Mouse (Mus musculus): ENCODE results near the gene Ncf2.
"Not testable (repeated sequence)": the region's sequence is repeated elsewhere in the genome, so short reads cannot be mapped to it uniquely, and the experiment has no call there.

Ncf2 gene

GRCm38 (mm10) chr1:152799897-152800296, at the start of gene Ncf2:
Gene Ncf2, plus strand, starts transcription at chr1:152800194.
- DNase-seq (ENCODE audit: low spot score), result peak; percentile 56

- no peak for DNase-seq (ENCODE audit: low spot score)
Measured at GRCm38 (mm10) chr1:152750312-152750965, 49.6 kb upstream of the Ncf2 start, which contains the start of gene Apobec4. Gene Apobec4, plus strand, starts transcription at chr1:152750551.

- no peak for DNase-seq (ENCODE audit: low spot score)
Measured at GRCm38 (mm10) chr1:152761791-152762190, 38.2 kb upstream of the Ncf2 start.

- peak; percentile 99 for DNase-seq (ENCODE audit: low spot score)
Measured at GRCm38 (mm10) chr1:152766032-152766772, 33.8 kb upstream of the Ncf2 start, which contains the start of the genes Rgl1 and Arpc5. Gene Rgl1, minus strand, starts transcription at chr1:152766351. Gene Arpc5, plus strand, starts transcription at chr1:152766542.

GRCm38 (mm10) chr1:152766804-152767748, 32.9 kb upstream of the Ncf2 start:
- DNase-seq (ENCODE audit: low spot score), result no peak

- DNase-seq (ENCODE audit: low spot score), result peak; percentile 87
Measured at GRCm38 (mm10) chr1:152767749-152768488, 32.1 kb upstream of the Ncf2 start.

GRCm38 (mm10) chr1:152771016-152771415, 29.0 kb upstream of the Ncf2 start:
- no peak for DNase-seq (ENCODE audit: low spot score)

GRCm38 (mm10) chr1:152774601-152775000, 25.4 kb upstream of the Ncf2 start:
- not testable (repeated sequence) for DNase-seq (ENCODE audit: low spot score)

GRCm38 (mm10) chr1:152779071-152779737, 20.8 kb upstream of the Ncf2 start:
- peak; percentile 84 for DNase-seq (ENCODE audit: low spot score)

GRCm38 (mm10) chr1:152784620-152785019, 15.4 kb upstream of the Ncf2 start:
- DNase-seq (ENCODE audit: low spot score), result no peak

GRCm38 (mm10) chr1:152785446-152785845, 14.5 kb upstream of the Ncf2 start:
- not testable (repeated sequence) for DNase-seq (ENCODE audit: low spot score)

GRCm38 (mm10) chr1:152786953-152787352, 13.0 kb upstream of the Ncf2 start:
- peak; percentile 23 for DNase-seq (ENCODE audit: low spot score)

GRCm38 (mm10) chr1:152788121-152788660, 11.8 kb upstream of the Ncf2 start:
- peak; percentile 31 for DNase-seq (ENCODE audit: low spot score)

- DNase-seq (ENCODE audit: low spot score), result peak; percentile 62
Measured at GRCm38 (mm10) chr1:152790254-152790653, 9.7 kb upstream of the Ncf2 start.

- peak; percentile 35 for DNase-seq (ENCODE audit: low spot score)
Measured at GRCm38 (mm10) chr1:152790821-152791220, 9.2 kb upstream of the Ncf2 start.

- DNase-seq (ENCODE audit: low spot score), result peak; percentile 36
Measured at GRCm38 (mm10) chr1:152791269-152791668, 8.7 kb upstream of the Ncf2 start.

- DNase-seq (ENCODE audit: low spot score), result peak; percentile 45
Measured at GRCm38 (mm10) chr1:152792736-152793494, 7.1 kb upstream of the Ncf2 start.

GRCm38 (mm10) chr1:152793495-152794130, 6.4 kb upstream of the Ncf2 start:
- DNase-seq (ENCODE audit: low spot score), result peak; percentile 22

- no peak for DNase-seq (ENCODE audit: low spot score)
Measured at GRCm38 (mm10) chr1:152795688-152796255, 4.2 kb upstream of the Ncf2 start.

Data from testis, postnatal 10 days (tissue).